Mouse (Mus musculus): ENCODE results near the gene Mycs. TPM values are rescaled to one million over a fixed set of nuclear protein-coding genes. Genes with fewer than 3 reads are reported as not detected.

The Mycs gene
- polyA plus RNA-seq (2015; fragmentation: Nextera tagmentation; extraction: Ambion mirVana), result not detected in 2 replicates

GRCm38 (mm10) chrX:5469165-5469564 is at the start of gene Mycs:
TSS of gene Mycs (minus strand) at chrX:5469265.
- ATAC-seq, result no peak
- H3K27me3 ChIP-seq (replicated peaks; ENCODE audit: control insufficient read depth, insufficient read depth, low read length), result no peaks in the 10 kb centered on the region

GRCm38 (mm10) chrX:5468022-5468421 is 1.0 kb downstream of the Mycs start:
- H3K36me3 ChIP-seq (ENCODE audit: control insufficient read depth, insufficient read depth), result no peaks in the 10 kb centered on the region
- no peaks in the 10 kb centered on the region for H3K27me3 ChIP-seq (replicated peaks; ENCODE audit: control insufficient read depth, insufficient read depth, low read length)
- H3K4me1 ChIP-seq (replicated peaks; ENCODE audit: control insufficient read depth, insufficient read depth, low read length), result no peaks in the 10 kb centered on the region
- H3K9me3 ChIP-seq (ENCODE audit: control insufficient read depth, low read length), result no peaks in the 10 kb centered on the region
- 23% methylated on average over 24 of the region's 24 CpGs for WGBS
- H3K4me3 ChIP-seq (replicated peaks; ENCODE audit: low read length), result no peak overlapping the region
- H3K9ac ChIP-seq (replicated peaks; ENCODE audit: low read depth, low read length), result no peak overlapping the region
- H3K4me2 ChIP-seq (ENCODE audit: low read length), result peak overlapping the region; percentile 33; the same call in 1 of the 2 replicates
- no peak overlapping the region for H3K27ac ChIP-seq (ENCODE audit: low read length)
- no peak for ATAC-seq

More at GRCm38 (mm10) chrX:5469165-5469564, at the start of gene Mycs:
- no peak within 1 kb of the TSS for H3K27ac ChIP-seq (ENCODE audit: low read length)
- 83% methylated on average over 3 of the region's 3 CpGs for WGBS
- H3K9ac ChIP-seq (replicated peaks; ENCODE audit: low read depth, low read length), result no peak within 1 kb of the TSS
- no peaks in the 10 kb centered on the region for H3K9me3 ChIP-seq (ENCODE audit: control insufficient read depth, low read length)
- H3K36me3 ChIP-seq (ENCODE audit: control insufficient read depth, insufficient read depth), result no peaks in the 10 kb centered on the region
- H3K4me3 ChIP-seq (replicated peaks; ENCODE audit: low read length), result no peak within 1 kb of the TSS; the same call in 1 of the 2 replicates
- H3K4me2 ChIP-seq (ENCODE audit: low read length), result peak within 1 kb of the TSS; percentile 33; the same call in 1 of the 2 replicates
- no peaks in the 10 kb centered on the region for H3K4me1 ChIP-seq (replicated peaks; ENCODE audit: control insufficient read depth, insufficient read depth, low read length)

Other genes starting within 250 kb of the Mycs start
- gene Btbd35f7, start 199.8 kb upstream of the Mycs start, polyA plus RNA-seq (2015; fragmentation: Nextera tagmentation; extraction: Ambion mirVana), result not detected in 2 replicates

Measured in forebrain, embryonic 16.5 days (tissue).